15 mouse cellular contexts compared by ENCODE assay signal in the genomic region with DNA sequence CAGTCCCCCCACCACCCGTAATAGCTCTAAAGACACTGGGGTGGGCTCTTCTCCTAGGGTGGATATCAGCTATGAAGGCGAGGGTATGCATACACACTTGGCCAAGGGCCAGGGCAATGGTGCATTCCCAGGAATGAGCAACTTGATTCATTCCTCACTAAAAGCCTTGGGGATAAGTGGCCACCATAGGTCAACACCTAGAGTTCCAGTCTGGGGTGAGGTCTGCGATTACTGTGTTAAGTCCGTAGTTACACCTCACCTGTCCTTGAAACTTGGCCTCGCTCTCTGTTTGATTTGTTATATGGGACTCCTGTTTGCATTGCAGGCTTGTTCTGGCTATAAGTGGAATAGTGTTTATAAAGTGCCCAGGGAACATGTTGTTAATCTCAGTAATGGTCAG.
DNase-seq lines count a peak whose midpoint lies in the region; ATAC-seq and TF ChIP-seq lines count a peak whose summit lies in the region.
"Had no signal": no experiment of that assay in that cellular context is flagged by ENCODE, and none has a peak within 500 bp of the region (broad histone marks: within the 10 kb centered on the region; RNA-seq: fewer than 3 reads in every experiment).

No protein-coding gene starts in this region.

- intact Hi-C loops in left cerebral cortex, postnatal 14 days (cut with DNase I), result no loop called here

- no peaks in the 10 kb centered on the region for H3K27me3 ChIP-seq in liver, embryonic 15.5 days
- H3K27me3 ChIP-seq in kidney, postnatal 0 days (ENCODE audit: insufficient read depth, low read length), result no peaks in the 10 kb centered on the region
- no peaks in the 10 kb centered on the region for H3K27me3 ChIP-seq in lung, embryonic 15.5 days
- no peaks in the 10 kb centered on the region for H3K27me3 ChIP-seq in stomach, embryonic 16.5 days (ENCODE audit: control insufficient read depth, insufficient read depth, low read length)
- H3K27me3 ChIP-seq: neural tube, embryonic 13.5 days had no signal

- peak overlapping the region; percentile 54 for H3K27ac ChIP-seq in liver, embryonic 15.5 days (replicated peaks)
- H3K27ac ChIP-seq in kidney, postnatal 0 days, result 0 out of 2 replicates have a peak overlapping the region, but pooled peaks have one; percentile 10
- H3K27ac ChIP-seq in lung, embryonic 15.5 days, result peak overlapping the region; percentile 85
- peak overlapping the region; percentile 88 for H3K27ac ChIP-seq in stomach, embryonic 16.5 days (ENCODE audit: low read length)
- H3K27ac ChIP-seq: macrophage; neural tube, embryonic 13.5 days had no signal

- no peak overlapping the region for H3K4me2 ChIP-seq in liver, embryonic 15.5 days
- H3K4me2 ChIP-seq in kidney, postnatal 0 days (ENCODE audit: low read length), result no peak overlapping the region
- no peak overlapping the region for H3K4me2 ChIP-seq in lung, embryonic 15.5 days
- peak overlapping the region; percentile 6; the same call in 1 of the 2 replicates for H3K4me2 ChIP-seq in stomach, embryonic 16.5 days (ENCODE audit: low read depth, low read length)
- H3K4me2 ChIP-seq: neural tube, embryonic 13.5 days had no signal

- no peak for DNase-seq in liver
- DNase-seq in kidney, postnatal 0 days (ENCODE audit: low spot score), result no peak
- DNase-seq in left cerebral cortex, postnatal 14 days (ENCODE audit: low spot score in 2 of 2), result no peak
- DNase-seq in right cerebral cortex, postnatal 14 days, result no peak
- DNase-seq: cerebellum, postnatal 36 days; gastrocnemius, adult 2 months; heart, postnatal 36 days had no signal

- H3K4me1 ChIP-seq in liver, embryonic 15.5 days (replicated peaks), result peaks cover 68% of the 10 kb centered on the region
- H3K4me1 ChIP-seq in kidney, postnatal 0 days (replicated peaks; ENCODE audit: insufficient read depth, low read length), result no peaks in the 10 kb centered on the region
- peaks cover 34% of the 10 kb centered on the region for H3K4me1 ChIP-seq in lung, embryonic 15.5 days
- peaks cover 19% of the 10 kb centered on the region; the same call in 1 of the 2 replicates for H3K4me1 ChIP-seq in stomach, embryonic 16.5 days (ENCODE audit: control insufficient read depth, insufficient read depth, low read length)

- WGBS in liver, embryonic 15.5 days (ENCODE audit: insufficient replicate concordance), result 81% methylated on average over 5 of the region's 5 CpGs
- 59% methylated on average over 5 of the region's 5 CpGs for WGBS in kidney, postnatal 0 days
- WGBS in lung, embryonic 15.5 days, result 51% methylated on average over 5 of the region's 5 CpGs
- 36% methylated on average over 5 of the region's 5 CpGs for WGBS in stomach, embryonic 16.5 days

- no peaks in the 10 kb centered on the region for H3K9me3 ChIP-seq in liver, embryonic 15.5 days (replicated peaks)
- H3K9me3 ChIP-seq in kidney, postnatal 0 days (replicated peaks; ENCODE audit: low read length), result no peaks in the 10 kb centered on the region
- no peaks in the 10 kb centered on the region for H3K9me3 ChIP-seq in lung, embryonic 15.5 days
- no peaks in the 10 kb centered on the region for H3K9me3 ChIP-seq in stomach, embryonic 16.5 days (replicated peaks; ENCODE audit: control insufficient read depth, low read length)
- H3K9me3 ChIP-seq: neural tube, embryonic 13.5 days had no signal

- no peaks in the 10 kb centered on the region for H3K36me3 ChIP-seq in liver, embryonic 15.5 days (replicated peaks)
- 0 out of 2 replicates have a peak, but pooled peaks cover 3% of the 10 kb centered on the region for H3K36me3 ChIP-seq in kidney, postnatal 0 days (ENCODE audit: insufficient read depth, low read length)
- no peaks in the 10 kb centered on the region for H3K36me3 ChIP-seq in lung, embryonic 15.5 days
- no peaks in the 10 kb centered on the region for H3K36me3 ChIP-seq in stomach, embryonic 16.5 days (ENCODE audit: control insufficient read depth, insufficient read depth, low read length)

- H3K4me3 ChIP-seq in liver, embryonic 15.5 days (replicated peaks), result no peak overlapping the region
- H3K4me3 ChIP-seq in kidney, postnatal 0 days (replicated peaks; ENCODE audit: low read depth, low read length), result no peak overlapping the region
- no peak overlapping the region for H3K4me3 ChIP-seq in lung, embryonic 15.5 days
- H3K4me3 ChIP-seq in stomach, embryonic 16.5 days (replicated peaks; ENCODE audit: low read length), result no peak overlapping the region
- H3K4me3 ChIP-seq: gastrocnemius, adult 2 months; layer of hippocampus, adult 2 months; neural tube, embryonic 13.5 days had no signal

- H3K9ac ChIP-seq in liver, embryonic 15.5 days, result no peak overlapping the region
- no peak overlapping the region for H3K9ac ChIP-seq in kidney, postnatal 0 days (ENCODE audit: low read depth, low read length)
- no peak overlapping the region for H3K9ac ChIP-seq in lung, embryonic 15.5 days
- no peak overlapping the region for H3K9ac ChIP-seq in stomach, embryonic 16.5 days (ENCODE audit: low read length)
- H3K9ac ChIP-seq: neural tube, embryonic 13.5 days had no signal

- TF ChIP-seq CTCF in kidney, postnatal 0 days (IDR thresholded peaks at IDR 0.05; ENCODE audit: low read depth), result no peak

- ATAC-seq in liver, embryonic 15.5 days (ENCODE audit: insufficient read depth), result no peak
- no peak for ATAC-seq in kidney, postnatal 0 days (replicated peaks; ENCODE audit: low FRiP score, low read depth)
- peak; percentile 75; the same call in 1 of the 2 replicates for ATAC-seq in lung, embryonic 15.5 days (ENCODE audit: borderline replicate concordance, extremely low read depth, low FRiP score, low TSS enrichment)
- peak; percentile 71; the same call in 1 of the 2 replicates for ATAC-seq in stomach, embryonic 16.5 days (ENCODE audit: insufficient read depth, low FRiP score)
- ATAC-seq: forebrain, embryonic 14.5 days; midbrain, embryonic 16.5 days had no signal

Comparison
In these comparisons a context has a peak if more than half of its experiments do, and no peak if none do; other contexts are left out.
1. ATAC-seq: peak in lung, embryonic 15.5 days (single experiment) and stomach, embryonic 16.5 days (single experiment); none in liver, embryonic 15.5 days (single experiment) and kidney, postnatal 0 days (single experiment).
2. H3K27ac ChIP-seq: peak in every context shown above with its lines; median percentile 88 in stomach, embryonic 16.5 days; 85 in lung, embryonic 15.5 days; 54 in liver, embryonic 15.5 days; 10 in kidney, postnatal 0 days.